Mouse (Mus musculus) CD4-positive, CD25-positive, alpha-beta regulatory T cell, adult 9 weeks (primary cell): ENCODE results near the gene Sdf4. TPM values are rescaled to one million over a fixed set of nuclear protein-coding genes. Genes with fewer than 3 reads are reported as not detected.

Experiments used
- polyA plus RNA-seq: library from polyadenylated mRNA; unstranded; fragments of 100-300 nt; shearing (Covaris generic); gene quantifications from one replicate; pipeline ENCODE4 v1.2.1, GENCODE M21; 2017

Sdf4 gene
- polyA plus RNA-seq = 590 TPM

GRCm38 (mm10) chr4:155992241-155992905 lies at the start of gene Sdf4, which contains the start of gene B3galt6:
Gene Sdf4, plus strand, starts transcription at chr4:155992872.
Gene B3galt6, minus strand, starts transcription at chr4:155992649.

GRCm38 (mm10) chr4:155943534-155944249 lies 49.0 kb upstream of the Sdf4 start, which contains the start of gene Ube2j2:
Gene Ube2j2, plus strand, starts transcription at chr4:155943831.

GRCm38 (mm10) chr4:155962167-155962971 lies 30.3 kb upstream of the Sdf4 start, which contains the start of gene C1qtnf12:
Gene C1qtnf12, plus strand, starts transcription at chr4:155962318.

GRCm38 (mm10) chr4:156013637-156014036 lies 21.0 kb downstream of the Sdf4 start, which contains the start of gene Tnfrsf4:
Gene Tnfrsf4, plus strand, starts transcription at chr4:156013843.

GRCm38 (mm10) chr4:156026013-156026412 lies 33.3 kb downstream of the Sdf4 start, which contains the start of gene Tnfrsf18:
Gene Tnfrsf18, plus strand, starts transcription at chr4:156026164.

GRCm38 (mm10) chr4:156059261-156059660 lies 66.6 kb downstream of the Sdf4 start, which contains the start of gene Ttll10:
Gene Ttll10, minus strand, starts transcription at chr4:156059414.

Other genes starting within 250 kb of the Sdf4 start
- gene Atad3a, start 231.8 kb upstream of the Sdf4 start, polyA plus RNA-seq = 28.3 TPM
- gene Vwa1, start 218.2 kb upstream of the Sdf4 start, polyA plus RNA-seq = 0.10 TPM
- not detected for gene Tmem88b, start 207.0 kb upstream of the Sdf4 start, polyA plus RNA-seq
- gene Ankrd65, start 202.4 kb upstream of the Sdf4 start, polyA plus RNA-seq = not detected
- gene Mrpl20, start 190.0 kb upstream of the Sdf4 start, polyA plus RNA-seq = 151 TPM
- gene Ccnl2, start 180.4 kb upstream of the Sdf4 start, polyA plus RNA-seq = 114 TPM
- 211 TPM for gene Aurkaip1, start 161.6 kb upstream of the Sdf4 start, polyA plus RNA-seq
- 4.8 TPM for gene Mxra8, start 153.2 kb upstream of the Sdf4 start, polyA plus RNA-seq
- 3.0 TPM for gene Dvl1, start 145.5 kb upstream of the Sdf4 start, polyA plus RNA-seq
- gene Tas1r3, start 129.5 kb upstream of the Sdf4 start, polyA plus RNA-seq = 0.99 TPM
- 23.9 TPM for gene Cptp, start 123.4 kb upstream of the Sdf4 start, polyA plus RNA-seq
- gene Ints11, start 123.3 kb upstream of the Sdf4 start, polyA plus RNA-seq = 75.8 TPM
- 35.9 TPM for gene Pusl1, start 101.1 kb upstream of the Sdf4 start, polyA plus RNA-seq
- 5.7 TPM for gene Acap3, start 101.0 kb upstream of the Sdf4 start, polyA plus RNA-seq
- 12.6 TPM for gene Ube2j2, start 49.0 kb upstream of the Sdf4 start, polyA plus RNA-seq
- 11.2 TPM for gene C1qtnf12, start 30.6 kb upstream of the Sdf4 start, polyA plus RNA-seq
- gene B3galt6, start 223 bp upstream of the Sdf4 start, polyA plus RNA-seq = 0.98 TPM
- 948 TPM for gene Tnfrsf4, start 21.0 kb downstream of the Sdf4 start, polyA plus RNA-seq
- gene Tnfrsf18, start 33.3 kb downstream of the Sdf4 start, polyA plus RNA-seq = 768 TPM
- gene Ttll10, start 66.5 kb downstream of the Sdf4 start, polyA plus RNA-seq = 0.35 TPM
- 40.7 TPM for gene 9430015G10Rik, start 117.1 kb downstream of the Sdf4 start, polyA plus RNA-seq
- 0.19 TPM for gene Rnf223, start 137.6 kb downstream of the Sdf4 start, polyA plus RNA-seq
- 2.0 TPM for gene Agrn, start 204.6 kb downstream of the Sdf4 start, polyA plus RNA-seq
- 60.5 TPM for gene Isg15, start 207.9 kb downstream of the Sdf4 start, polyA plus RNA-seq
- 24.6 TPM for gene AW011738, start 210.4 kb downstream of the Sdf4 start, polyA plus RNA-seq
- gene Perm1, start 223.0 kb downstream of the Sdf4 start, polyA plus RNA-seq = 2.1 TPM
- gene Plekhn1, start 242.0 kb downstream of the Sdf4 start, polyA plus RNA-seq = 6.6 TPM
- 11.7 TPM for gene Noc2l, start 243.1 kb downstream of the Sdf4 start, polyA plus RNA-seq